Mouse (Mus musculus): ENCODE measurements around the gene Acp7.

GRCm38 (mm10) chr7:28593206-28594111 is 37.7 kb downstream of the Acp7 start:
- TF ChIP-seq CTCF (IDR thresholded peaks at IDR 0.05; ENCODE audit: low read depth) (no peak), EP300 (IDR thresholded peaks at IDR 0.05; ENCODE audit: low read depth) (no peak)
